Mouse (Mus musculus) adrenal gland (tissue): Measurements from ENCODE around the gene Scap.

Experiments
- intact Hi-C: fragments of 180-260 bp; cut with DNase I; formaldehyde crosslinking; loops from one replicate; pipeline ENCODE4 v1.15.1; 2025
- long read RNA-seq, 2 experiments: library from polyadenylated mRNA; unstranded; transcript quantifications; one replicate each; pipeline ENCODE4 v2.0.0; 2020; ENCODE audit warnings: borderline replicate concordance in 1 of 2; ENCODE audit not compliant: insufficient replicate concordance in 1 of 2

The Scap gene
- long read RNA-seq, experiment 1, full-length matches to known transcripts, result 7 of 26 reads
- long read RNA-seq, experiment 1, partial matches to known transcripts, result 17 of 26 reads
- long read RNA-seq, experiment 1, other reads (novel, unspliced or antisense), result 2 of 26 reads
- long read RNA-seq, experiment 2, full-length matches to known transcripts, result 9 of 42 reads
- long read RNA-seq, experiment 2, partial matches to known transcripts, result 31 of 42 reads
- long read RNA-seq, experiment 2, other reads (novel, unspliced or antisense), result 2 of 42 reads

- intact Hi-C loops, result loop anchor here (5.0 kb wide), 1 partner anchor 64 kb away; no protein-coding TSS in a partner anchor
Observed at GRCm38 (mm10) chr9:110333135-110333895, at the start of gene Scap. Gene Scap (plus strand): TSS chr9:110333288.

- intact Hi-C loops, result no loop called here
Observed at GRCm38 (mm10) chr9:110284075-110284697, 48.9 kb upstream of the Scap start.

GRCm38 (mm10) chr9:110287321-110287924 lies 45.7 kb upstream of the Scap start:
- intact Hi-C loops, result no loop called here

- intact Hi-C loops, result loop anchor here (5.0 to 10.0 kb wide), 3 partner anchors 46 to 188 kb away; no protein-coding TSS in a partner anchor
Observed at GRCm38 (mm10) chr9:110293254-110293718, 39.8 kb upstream of the Scap start.

- intact Hi-C loops, result loop anchor here (5.0 to 10.0 kb wide), 3 partner anchors 47 to 189 kb away; no protein-coding TSS in a partner anchor
Observed at GRCm38 (mm10) chr9:110293873-110294415, 39.1 kb upstream of the Scap start.

GRCm38 (mm10) chr9:110294786-110295185 lies 38.3 kb upstream of the Scap start:
- intact Hi-C loops, result loop anchor here (5.0 to 10.0 kb wide), 3 partner anchors 47 to 190 kb away; no protein-coding TSS in a partner anchor

- intact Hi-C loops, result loop anchor here (10.0 kb wide), 2 partner anchors 82 to 192 kb away; no protein-coding TSS in a partner anchor
Observed at GRCm38 (mm10) chr9:110296867-110297627, 36.0 kb upstream of the Scap start.

GRCm38 (mm10) chr9:110304516-110304915 lies 28.6 kb upstream of the Scap start:
- intact Hi-C loops, result no loop called here

- intact Hi-C loops, result no loop called here
Observed at GRCm38 (mm10) chr9:110304969-110305651, 28.0 kb upstream of the Scap start, which contains the start of gene Elp6. Gene Elp6 (plus strand): TSS chr9:110305173.

- intact Hi-C loops, result no loop called here
Observed at GRCm38 (mm10) chr9:110306371-110306770, 26.7 kb upstream of the Scap start.

GRCm38 (mm10) chr9:110314706-110315105 lies 18.4 kb upstream of the Scap start:
- intact Hi-C loops, result no loop called here

- intact Hi-C loops, result no loop called here
Observed at GRCm38 (mm10) chr9:110315410-110315809, 17.7 kb upstream of the Scap start.

- intact Hi-C loops, result no loop called here
Observed at GRCm38 (mm10) chr9:110315904-110316303, 17.2 kb upstream of the Scap start.

GRCm38 (mm10) chr9:110316503-110316902 lies 16.6 kb upstream of the Scap start:
- intact Hi-C loops, result no loop called here

GRCm38 (mm10) chr9:110320769-110321168 lies 12.3 kb upstream of the Scap start:
- intact Hi-C loops, result no loop called here

- intact Hi-C loops, result no loop called here
Observed at GRCm38 (mm10) chr9:110322972-110323371, 10.1 kb upstream of the Scap start.

GRCm38 (mm10) chr9:110324181-110324580 lies 8.9 kb upstream of the Scap start:
- intact Hi-C loops, result no loop called here

GRCm38 (mm10) chr9:110328178-110328577 lies 4.9 kb upstream of the Scap start:
- intact Hi-C loops, result no loop called here

GRCm38 (mm10) chr9:110328946-110329630 lies 4.0 kb upstream of the Scap start:
- intact Hi-C loops, result no loop called here
